Mouse (Mus musculus) embryonic facial prominence, embryonic 15.5 days (tissue): Measurements from ENCODE around the gene Cyld. TPM values are rescaled to one million over a fixed set of nuclear protein-coding genes. Genes with fewer than 3 reads are reported as not detected.

Experiments
- ATAC-seq: fragments of 200-750 bp; cut with Nextera tagmentation; 2 replicates; pipeline ENCODE4 v1.8.0; 2017; ENCODE audit warnings: low read depth, moderate TSS enrichment; ENCODE audit not compliant: insufficient number of reproducible peaks, low FRiP score, low TSS enrichment
- H3K27ac ChIP-seq: fragments of 300-500 bp; sonication (generic); replicated peaks from 2 replicates; pipeline ENCODE4 v1.5.1; 2015; ENCODE audit warnings: mild to moderate bottlenecking, inconsistent platforms
- H3K27me3 ChIP-seq: fragments of 300-500 bp; sonication (generic); 2 replicates; pipeline ENCODE4 v1.6.1; 2015; ENCODE audit warnings: inconsistent platforms
- H3K36me3 ChIP-seq: fragments of 300-500 bp; sonication (generic); 2 replicates; pipeline ENCODE4 v1.6.1; 2015; ENCODE audit warnings: mild to moderate bottlenecking, inconsistent platforms
- H3K4me1 ChIP-seq: fragments of 300-500 bp; sonication (generic); 2 replicates; pipeline ENCODE4 v1.6.1; 2015; ENCODE audit warnings: inconsistent platforms
- H3K4me2 ChIP-seq: fragments of 300-500 bp; sonication (generic); replicated peaks from 2 replicates; pipeline ENCODE4 v1.6.1; 2015; ENCODE audit warnings: mild to moderate bottlenecking, inconsistent platforms
- H3K4me3 ChIP-seq: fragments of 300-500 bp; sonication (generic); replicated peaks from 2 replicates; pipeline ENCODE4 v1.5.1; 2015; ENCODE audit warnings: mild to moderate bottlenecking, inconsistent platforms
- H3K9ac ChIP-seq: fragments of 300-500 bp; sonication (generic); 2 replicates; pipeline ENCODE4 v1.6.1; 2015; ENCODE audit warnings: inconsistent platforms
- H3K9me3 ChIP-seq: fragments of 300-500 bp; sonication (generic); replicated peaks from 2 replicates; pipeline ENCODE4 v1.6.1; 2016; ENCODE audit warnings: inconsistent platforms
- WGBS: fragments of 180-500 bp; shearing (Covaris S2); methylation state at CpG from one replicate; pipeline ENCODE4 v1.1.7; 2015; 5-methylcytosine and 5-hydroxymethylcytosine counted together
- polyA plus RNA-seq: library from polyadenylated mRNA; unstranded; fragments of >200 nt; fragmentation: Nextera tagmentation; extraction: Ambion mirVana; gene quantifications from 2 replicates; pipeline ENCODE4 v1.2.1, GENCODE M21; 2015

Cyld gene
- polyA plus RNA-seq, 1 experiment from 2014 or later, result 13.0 TPM

- H3K36me3 ChIP-seq, result no peaks in the 10 kb centered on the region
- no peaks in the 10 kb centered on the region for H3K27me3 ChIP-seq
- H3K4me1 ChIP-seq, result no peaks in the 10 kb centered on the region
- no peaks in the 10 kb centered on the region for H3K9me3 ChIP-seq
- no peak overlapping the region for H3K9ac ChIP-seq
- H3K27ac ChIP-seq, result no peak overlapping the region
- no peak overlapping the region for H3K4me3 ChIP-seq
- no peak overlapping the region for H3K4me2 ChIP-seq
- no peak for ATAC-seq
- WGBS, result 81% methylated on average over 9 of the region's 9 CpGs
Observed at GRCm38 (mm10) chr8:88793324-88793722, 96.5 kb downstream of the Cyld start.

GRCm38 (mm10) chr8:88793746-88794614, 97.2 kb downstream of the Cyld start:
- WGBS, result 82% methylated on average over 24 of the region's 24 CpGs
- no peak for ATAC-seq
- no peak overlapping the region for H3K9ac ChIP-seq
- no peaks in the 10 kb centered on the region for H3K36me3 ChIP-seq
- no peak overlapping the region for H3K4me2 ChIP-seq
- no peak overlapping the region for H3K27ac ChIP-seq
- H3K9me3 ChIP-seq, result no peaks in the 10 kb centered on the region
- H3K4me1 ChIP-seq, result no peaks in the 10 kb centered on the region
- no peaks in the 10 kb centered on the region for H3K27me3 ChIP-seq
- H3K4me3 ChIP-seq, result no peak overlapping the region

DNA sequence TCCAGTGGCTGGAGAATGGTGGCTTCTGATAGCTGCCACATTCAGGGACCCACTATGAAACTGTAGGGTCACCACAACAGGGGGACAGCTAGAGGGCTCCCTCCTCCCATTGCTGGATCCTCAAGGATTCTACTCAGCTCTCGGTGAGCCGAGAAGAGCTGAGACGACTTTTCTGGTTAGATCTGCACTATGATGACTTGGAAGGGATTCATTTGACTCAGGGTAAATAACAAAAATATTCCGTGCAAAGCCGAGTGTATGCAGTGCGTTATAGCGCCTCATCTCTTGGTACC, 97.7 kb downstream of the Cyld start:
- 76% methylated on average over 7 of the region's 7 CpGs for WGBS
- no peak overlapping the region for H3K9ac ChIP-seq

DNA sequence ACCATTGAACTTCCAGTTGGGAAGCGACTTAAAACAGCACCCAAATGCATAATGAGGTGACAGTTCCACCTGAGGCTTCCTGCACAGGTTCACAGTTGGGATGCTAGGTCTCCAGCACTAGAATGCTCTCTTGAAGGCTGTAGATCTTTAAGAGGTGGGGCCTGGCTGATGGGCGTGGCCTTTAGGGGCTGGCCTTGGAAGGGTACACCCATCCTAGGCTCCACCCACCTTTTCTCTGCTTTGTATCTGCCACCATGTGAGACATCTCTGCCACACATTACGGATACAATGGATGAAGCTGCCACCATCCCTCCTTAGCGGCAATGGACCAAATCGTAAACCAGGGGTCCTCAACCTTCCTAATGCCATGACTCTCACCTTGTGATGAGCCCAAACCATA, 99.1 kb downstream of the Cyld start:
- ATAC-seq, result no peak
- no peaks in the 10 kb centered on the region for H3K36me3 ChIP-seq
- WGBS, result 89% methylated on average over 5 of the region's 5 CpGs
- no peak overlapping the region for H3K9ac ChIP-seq
- no peak overlapping the region for H3K4me2 ChIP-seq
- no peaks in the 10 kb centered on the region for H3K9me3 ChIP-seq
- H3K27ac ChIP-seq, result no peak overlapping the region
- H3K27me3 ChIP-seq, result no peaks in the 10 kb centered on the region
- no peak overlapping the region for H3K4me3 ChIP-seq
- no peaks in the 10 kb centered on the region for H3K4me1 ChIP-seq

More for the DNA sequence above, 97.7 kb downstream of the Cyld start:
- Histone ChIP-seq H3K4me2 (no peak overlapping the region), H3K36me3 (no peaks in the 10 kb centered on the region), H3K4me1 (no peaks in the 10 kb centered on the region), H3K27ac (no peak overlapping the region), H3K4me3 (no peak overlapping the region), H3K9me3 (no peaks in the 10 kb centered on the region), H3K27me3 (no peaks in the 10 kb centered on the region)
- ATAC-seq, result no peak

- Histone ChIP-seq H3K9ac (no peak overlapping the region), H3K4me3 (no peak overlapping the region), H3K27me3 (no peaks in the 10 kb centered on the region), H3K9me3 (no peaks in the 10 kb centered on the region), H3K4me2 (no peak overlapping the region), H3K4me1 (no peaks in the 10 kb centered on the region), H3K36me3 (no peaks in the 10 kb centered on the region), H3K27ac (no peak overlapping the region)
- 87% methylated on average over 9 of the region's 9 CpGs for WGBS
- no peak for ATAC-seq
Observed at GRCm38 (mm10) chr8:88796651-88797050, 99.8 kb downstream of the Cyld start.

Other genes starting within 250 kb of the Cyld start
- gene Nkd1, start 175.7 kb upstream of the Cyld start, polyA plus RNA-seq, result 92.6 and 92.9 TPM in 2 replicates
- gene Snx20, start 60.9 kb upstream of the Cyld start, polyA plus RNA-seq, result 3.2 and 3.4 TPM in 2 replicates
- gene Nod2, start 49.7 kb upstream of the Cyld start, polyA plus RNA-seq, result 0.55 and 0.64 TPM in 2 replicates